Mouse (Mus musculus): Measurements from ENCODE around the gene Msh5.

DNA sequence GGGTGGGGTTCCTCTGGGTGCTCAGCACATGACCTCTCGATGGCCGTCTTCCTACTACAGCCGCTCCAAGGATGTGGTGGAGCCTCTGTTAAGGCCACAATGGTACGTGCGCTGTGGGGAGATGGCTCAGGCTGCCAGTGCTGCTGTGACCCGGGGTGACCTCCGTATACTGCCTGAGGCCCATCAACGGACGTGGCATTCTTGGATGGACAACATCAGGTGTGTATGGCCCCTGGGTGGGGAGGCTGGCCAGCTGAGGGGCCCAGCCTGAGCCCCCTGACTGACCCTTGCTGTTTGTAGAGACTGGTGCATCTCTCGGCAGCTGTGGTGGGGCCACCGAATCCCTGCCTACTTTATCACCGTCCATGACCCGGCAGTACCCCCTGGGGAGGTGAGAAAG, 34.1 kb downstream of the Msh5 start:
- TF ChIP-seq CTCF (IDR thresholded peaks at IDR 0.05; ENCODE audit: insufficient read depth, low read length), result no peak
- TF ChIP-seq POLR2A (IDR thresholded peaks at IDR 0.05; ENCODE audit: borderline replicate concordance, extremely low read depth, low read depth, low read length), result no peak
